Mouse (Mus musculus) heart, embryonic 15.5 days (tissue): ENCODE measurements around the gene Slc39a3. TPM values are rescaled to one million over a fixed set of nuclear protein-coding genes. Genes with fewer than 3 reads are reported as not detected.
"Not testable (repeated sequence)": the region's sequence is repeated elsewhere in the genome, so short reads cannot be mapped to it uniquely, and the experiment has no call there.

ENCODE experiments used
- ATAC-seq: fragments of 200-750 bp; cut with Nextera tagmentation; replicated peaks from 2 replicates; pipeline ENCODE4 v1.8.0; 2017; ENCODE audit warnings: low read depth, moderate TSS enrichment; ENCODE audit not compliant: insufficient number of reproducible peaks, insufficient read depth, low FRiP score
- H3K27ac ChIP-seq: fragments of 300-500 bp; sonication (generic); 2 replicates; pipeline ENCODE4 v1.5.1; 2015; ENCODE audit warnings: mild to moderate bottlenecking, inconsistent platforms
- H3K27me3 ChIP-seq: fragments of 300-500 bp; sonication (generic); 2 replicates; pipeline ENCODE4 v1.6.1; 2015; ENCODE audit warnings: inconsistent platforms
- H3K36me3 ChIP-seq: fragments of 300-500 bp; sonication (generic); 2 replicates; pipeline ENCODE4 v1.6.1; 2015; ENCODE audit warnings: mild to moderate bottlenecking, inconsistent platforms
- H3K4me1 ChIP-seq: fragments of 300-500 bp; sonication (generic); replicated peaks from 2 replicates; pipeline ENCODE4 v1.6.1; 2015; ENCODE audit warnings: inconsistent platforms
- H3K4me2 ChIP-seq: fragments of 300-500 bp; sonication (generic); 2 replicates; pipeline ENCODE4 v1.6.1; 2015; ENCODE audit warnings: inconsistent platforms, mild to moderate bottlenecking, moderate library complexity
- H3K4me3 ChIP-seq: fragments of 300-500 bp; sonication (generic); 2 replicates; pipeline ENCODE4 v1.5.1; 2015; ENCODE audit warnings: mild to moderate bottlenecking, inconsistent platforms
- H3K9ac ChIP-seq: fragments of 300-500 bp; sonication (generic); 2 replicates; pipeline ENCODE4 v1.6.1; 2015; ENCODE audit warnings: mild to moderate bottlenecking, inconsistent platforms
- H3K9me3 ChIP-seq: fragments of 300-500 bp; sonication (generic); replicated peaks from 2 replicates; pipeline ENCODE4 v1.6.1; 2016; ENCODE audit warnings: inconsistent platforms
- whole genome bisulfite sequencing: fragments of 180-500 bp; shearing (Covaris S2); methylation state at CpG from one replicate; pipeline ENCODE4 v1.1.7; 2015; ENCODE audit warnings: mixed read lengths; 5-methylcytosine and 5-hydroxymethylcytosine counted together
- polyA plus RNA-seq: library from polyadenylated mRNA; unstranded; fragments of >200 nt; fragmentation: Nextera tagmentation; extraction: Ambion mirVana; gene quantifications from 2 replicates; pipeline ENCODE4 v1.2.1, GENCODE M21; 2015

Gene Slc39a3
- polyA plus RNA-seq, 1 experiment from 2014 or later, result 7.1 TPM

- 72% methylated on average over 7 of the region's 7 CpGs for WGBS
- Histone ChIP-seq H3K4me2 (no peak overlapping the region), H3K4me1 (peaks cover 28% of the 10 kb centered on the region), H3K4me3 (no peak overlapping the region), H3K9ac (no peak overlapping the region), H3K27ac (no peak overlapping the region), H3K9me3 (no peaks in the 10 kb centered on the region), H3K36me3 (no peaks in the 10 kb centered on the region), H3K27me3 (peaks cover 22% of the 10 kb centered on the region)
- ATAC-seq, result no peak
These were observed 46.8 kb downstream of the Slc39a3 start for GRCm38 (mm10) chr10:80990406-80990805.

- not testable (repeated sequence) for H3K9ac ChIP-seq, H3K9me3 ChIP-seq, H3K4me2 ChIP-seq, ATAC-seq, H3K36me3 ChIP-seq, H3K27ac ChIP-seq, H3K4me3 ChIP-seq
- peaks cover 30% of the 10 kb centered on the region for H3K4me1 ChIP-seq
- H3K27me3 ChIP-seq, result peaks cover 25% of the 10 kb centered on the region
- 53% methylated on average over 4 of the region's 4 CpGs for WGBS
These were observed 47.4 kb downstream of the Slc39a3 start for GRCm38 (mm10) chr10:80989854-80990253.

- H3K27ac ChIP-seq, result no peak overlapping the region
These were observed 47.8 kb downstream of the Slc39a3 start for GRCm38 (mm10) chr10:80989446-80989845.

GRCm38 (mm10) chr10:80987709-80988441 lies 49.4 kb downstream of the Slc39a3 start:
- whole genome bisulfite sequencing, result 9% methylated on average over 10 of the region's 10 CpGs
- Histone ChIP-seq H3K27ac (peak overlapping the region; percentile 66), H3K27me3 (peaks cover 29% of the 10 kb centered on the region), H3K4me2 (no peak overlapping the region), H3K4me3 (no peak overlapping the region), H3K9me3 (no peaks in the 10 kb centered on the region), H3K9ac (no peak overlapping the region), H3K4me1 (peaks cover 26% of the 10 kb centered on the region), H3K36me3 (no peaks in the 10 kb centered on the region)
- peak; percentile 88 for ATAC-seq

More at GRCm38 (mm10) chr10:80989446-80989845, 47.8 kb downstream of the Slc39a3 start:
- Histone ChIP-seq H3K9ac (no peak overlapping the region), H3K4me1 (peaks cover 26% of the 10 kb centered on the region), H3K36me3 (no peaks in the 10 kb centered on the region), H3K27me3 (peaks cover 25% of the 10 kb centered on the region), H3K9me3 (no peaks in the 10 kb centered on the region), H3K4me3 (no peak overlapping the region), H3K4me2 (no peak overlapping the region)
- no peak for ATAC-seq
- 61% methylated on average over 6 of the region's 6 CpGs for WGBS

GRCm38 (mm10) chr10:80986754-80987153 lies 50.5 kb downstream of the Slc39a3 start:
- Histone ChIP-seq H3K4me3 (no peak overlapping the region), H3K27me3 (peaks cover 32% of the 10 kb centered on the region), H3K36me3 (no peaks in the 10 kb centered on the region), H3K4me1 (peaks cover 26% of the 10 kb centered on the region), H3K4me2 (no peak overlapping the region), H3K9me3 (no peaks in the 10 kb centered on the region), H3K27ac (no peak overlapping the region; the same call in 1 of the 2 replicates), H3K9ac (peak overlapping the region; percentile 17; the same call in 1 of the 2 replicates)
- no peak for ATAC-seq
- WGBS, result 45% methylated on average over 6 of the region's 6 CpGs

GRCm38 (mm10) chr10:80985970-80986701 lies 51.1 kb downstream of the Slc39a3 start:
- 33% methylated on average over 13 of the region's 13 CpGs for WGBS
- ATAC-seq, result no peak
- H3K27ac ChIP-seq, result no peak overlapping the region

GRCm38 (mm10) chr10:80985241-80985969 lies 51.8 kb downstream of the Slc39a3 start:
- Histone ChIP-seq H3K27ac (no peak overlapping the region), H3K4me2 (peak overlapping the region; percentile 83), H3K9ac (peak overlapping the region; percentile 46; the same call in 1 of the 2 replicates), H3K36me3 (no peaks in the 10 kb centered on the region), H3K4me1 (peaks cover 26% of the 10 kb centered on the region), H3K4me3 (peak overlapping the region; percentile 44), H3K27me3 (peaks cover 32% of the 10 kb centered on the region), H3K9me3 (no peaks in the 10 kb centered on the region)
- 11% methylated on average over 37 of the region's 37 CpGs for WGBS
- no peak for ATAC-seq

More at GRCm38 (mm10) chr10:80985970-80986701, 51.1 kb downstream of the Slc39a3 start:
- Histone ChIP-seq H3K4me2 (peak overlapping the region; percentile 83), H3K4me3 (peak overlapping the region; percentile 44), H3K36me3 (no peaks in the 10 kb centered on the region), H3K9ac (peak overlapping the region; percentile 46; the same call in 1 of the 2 replicates), H3K27me3 (peaks cover 32% of the 10 kb centered on the region), H3K4me1 (peaks cover 26% of the 10 kb centered on the region), H3K9me3 (no peaks in the 10 kb centered on the region)

- 84% methylated on average over 12 of the region's 12 CpGs for WGBS
- no peaks in the 10 kb centered on the region for H3K36me3 ChIP-seq
These were observed 53.0 kb downstream of the Slc39a3 start for GRCm38 (mm10) chr10:80984223-80984622.

GRCm38 (mm10) chr10:80982381-80982780 lies 54.8 kb downstream of the Slc39a3 start:
- H3K4me2 ChIP-seq, result no peak overlapping the region
- peaks cover 19% of the 10 kb centered on the region for H3K4me1 ChIP-seq
- no peaks in the 10 kb centered on the region for H3K36me3 ChIP-seq
- H3K4me3 ChIP-seq, result no peak overlapping the region
- peaks cover 27% of the 10 kb centered on the region for H3K27me3 ChIP-seq
- no peak for ATAC-seq
- H3K27ac ChIP-seq, result no peak overlapping the region
- no peak overlapping the region for H3K9ac ChIP-seq
- H3K9me3 ChIP-seq, result no peaks in the 10 kb centered on the region
- 72% methylated on average over 4 of the region's 4 CpGs for WGBS

More at GRCm38 (mm10) chr10:80984223-80984622, 53.0 kb downstream of the Slc39a3 start:
- peaks cover 31% of the 10 kb centered on the region for H3K27me3 ChIP-seq
- no peak overlapping the region for H3K27ac ChIP-seq
- peaks cover 26% of the 10 kb centered on the region for H3K4me1 ChIP-seq
- no peak overlapping the region for H3K4me3 ChIP-seq
- H3K4me2 ChIP-seq, result no peak overlapping the region
- ATAC-seq, result no peak
- H3K9me3 ChIP-seq, result no peaks in the 10 kb centered on the region
- H3K9ac ChIP-seq, result no peak overlapping the region

- Histone ChIP-seq H3K27me3 (peaks cover 27% of the 10 kb centered on the region), H3K4me2 (no peak overlapping the region), H3K4me3 (no peak overlapping the region), H3K27ac (no peak overlapping the region), H3K9ac (no peak overlapping the region), H3K4me1 (peaks cover 14% of the 10 kb centered on the region), H3K36me3 (no peaks in the 10 kb centered on the region), H3K9me3 (no peaks in the 10 kb centered on the region)
- 50% methylated on average over 7 of the region's 7 CpGs for WGBS
- no peak for ATAC-seq
These were observed 55.6 kb downstream of the Slc39a3 start for GRCm38 (mm10) chr10:80981564-80982112.
